ENCODE assay signal across 14 mouse cellular contexts in the genomic region with DNA sequence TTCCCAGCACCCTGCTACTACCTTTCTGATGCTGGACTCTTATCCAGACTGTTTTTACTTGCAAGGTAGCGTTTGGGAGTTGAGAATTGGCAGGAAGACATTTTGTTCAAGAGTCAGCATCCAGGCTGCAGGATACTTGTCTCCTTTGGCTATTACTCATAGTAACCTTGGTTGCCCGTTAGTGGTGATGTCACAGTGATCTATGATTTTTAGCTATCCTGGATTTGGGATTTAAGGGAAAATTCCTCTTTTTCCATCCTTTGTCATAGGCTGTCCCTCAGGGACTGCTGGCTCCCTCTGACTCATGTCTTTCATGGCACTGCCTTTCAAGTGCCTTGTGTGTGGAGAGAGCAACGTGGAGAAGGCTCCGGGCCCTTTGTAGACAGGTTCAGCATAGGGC.
"Had no signal": no experiment of that assay in that cellular context is flagged by ENCODE, and none has a peak within 500 bp of the region (broad histone marks: within the 10 kb centered on the region; RNA-seq: fewer than 3 reads in every experiment).

No protein-coding gene starts in this region.

- H3K4me3 ChIP-seq: lung, embryonic 15.5 days; megakaryocyte, embryonic 14.5 days; midbrain, embryonic 13.5 days; midbrain, embryonic 15.5 days; neural tube, embryonic 12.5 days; stomach, embryonic 15.5 days had no signal

- DNase-seq: liver, postnatal 0 days; lung, adult 2 months; right cerebral cortex, postnatal 14 days; thymus, adult 2 months; thymus, postnatal 25 days; thymus, postnatal 4 days had no signal

- H3K27ac ChIP-seq: lung, embryonic 15.5 days; macrophage; midbrain, embryonic 13.5 days; midbrain, embryonic 15.5 days; neural tube, embryonic 12.5 days; stomach, embryonic 15.5 days; stomach, postnatal 0 days had no signal

- H3K4me1 ChIP-seq: midbrain, embryonic 15.5 days had no signal
